Mouse (Mus musculus) frontal cortex, postnatal 36 days (tissue): ENCODE results near the gene Cngb1.

Experiments
- DNase-seq, 2 experiments: peaks; one replicate each; pipeline ENCODE4 v3.0.0; 2022; ENCODE audit warnings: low spot score in 2 of 2

Gene Cngb1

DNA sequence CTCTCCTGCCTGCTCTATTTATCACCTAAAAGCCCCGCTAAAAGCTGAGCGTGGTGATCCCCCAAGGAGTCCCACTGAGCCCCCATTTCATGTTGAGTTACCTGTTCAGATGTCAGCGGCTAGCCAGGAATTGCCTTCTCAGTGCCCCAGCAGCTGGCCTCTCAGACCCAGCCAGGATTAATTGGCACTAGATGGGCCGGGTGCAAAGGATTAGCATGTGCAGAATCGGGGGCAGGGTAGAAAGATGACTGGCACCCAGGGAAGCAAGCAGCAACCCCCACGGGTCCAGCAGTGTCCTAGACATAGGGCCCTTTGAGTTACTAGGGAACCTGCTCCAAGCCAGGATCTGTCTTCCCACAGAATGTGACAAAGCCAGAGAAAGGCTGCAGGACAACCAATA, at the start of gene Cngb1:
Gene Cngb1 (minus strand): TSS at position 155 of the 400 bp plus-strand sequence.
- DNase-seq: no peak

DNA sequence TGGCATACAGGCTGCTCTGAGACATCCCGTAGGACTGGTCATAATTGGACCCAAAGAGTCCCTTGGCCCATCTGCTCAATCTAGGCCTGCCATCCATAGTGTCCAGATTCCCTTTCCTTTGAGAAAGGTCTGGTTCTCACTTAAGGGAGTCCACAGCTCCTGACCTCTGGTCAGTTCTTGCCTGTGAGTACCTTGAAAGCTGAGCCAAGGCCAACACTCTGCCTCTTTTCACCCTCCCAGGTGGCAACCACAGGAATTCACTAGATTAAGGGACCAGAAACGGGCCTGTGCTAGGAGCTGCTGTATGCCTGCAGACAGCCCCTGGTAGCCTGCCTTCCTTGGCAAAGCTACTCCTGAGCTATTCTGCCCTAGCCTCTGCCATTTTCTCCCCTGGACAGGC, 48.2 kb upstream of the Cngb1 start:
- no peak for DNase-seq

- peak; percentile 31 to 35 for DNase-seq
Measured at GRCm38 (mm10) chr8:95352871-95353866, 46.8 kb upstream of the Cngb1 start.

DNA sequence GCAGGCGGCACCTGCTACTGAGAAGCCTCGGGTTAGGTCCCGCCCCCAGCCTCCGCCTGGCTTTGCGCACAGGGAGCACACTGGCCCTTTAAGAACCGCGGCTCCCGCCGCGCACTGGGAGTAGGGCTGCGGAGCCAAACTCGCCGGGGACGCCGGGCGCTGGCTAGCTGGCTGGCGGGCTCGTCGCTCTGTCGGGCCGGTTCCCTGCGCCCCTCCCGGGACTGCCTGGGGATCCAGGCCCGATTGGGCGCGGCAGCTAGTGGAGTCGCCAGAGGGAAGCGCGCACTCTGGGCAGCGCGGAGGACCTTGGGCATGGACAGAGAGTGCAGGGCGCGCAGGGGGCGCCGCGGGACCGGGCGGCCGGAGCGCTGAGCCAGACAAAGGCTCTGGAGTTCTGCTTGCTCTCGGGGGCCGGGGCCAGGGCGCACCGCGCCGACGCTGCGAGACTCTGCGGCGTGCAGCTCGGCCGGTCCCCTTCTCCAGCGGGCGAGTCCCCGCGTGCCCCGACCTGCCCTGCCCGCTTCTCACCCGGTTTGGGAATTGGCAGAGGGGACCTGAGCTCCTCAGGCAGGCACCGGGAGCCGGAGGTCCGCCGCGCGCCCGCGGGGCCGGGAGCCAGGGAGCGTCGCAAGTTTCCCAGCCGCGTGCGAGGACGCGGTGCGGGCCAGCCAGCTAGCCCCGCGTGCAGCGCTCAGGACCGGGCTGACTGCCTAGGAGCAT, 45.9 kb upstream of the Cngb1 start, which contains the start of gene Mmp15:
Gene Mmp15 (plus strand): TSS at position 118 of the 720 bp plus-strand sequence.
- peak; percentile 71 for DNase-seq

DNA sequence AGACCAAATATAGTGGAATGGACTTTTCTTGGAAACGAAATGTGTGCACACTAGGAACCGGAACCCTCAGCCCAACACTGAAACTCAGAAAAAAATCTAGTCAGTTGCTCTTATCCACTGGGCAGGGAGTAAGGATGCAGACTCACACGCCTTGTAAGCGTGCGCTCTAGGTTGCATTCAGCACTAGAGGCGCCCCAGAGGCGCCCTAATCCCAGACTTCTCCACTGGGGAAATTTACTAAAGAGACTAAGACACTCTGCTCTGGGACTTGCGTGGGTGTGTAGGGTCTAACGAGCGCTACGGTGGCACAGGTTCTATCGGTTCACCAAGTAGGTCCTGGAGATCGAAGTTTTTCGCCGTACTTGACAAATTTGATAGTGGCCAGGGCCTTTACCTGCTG, 45.1 kb upstream of the Cngb1 start:
- DNase-seq: peak in 1 of 2 experiments; percentile 34

DNA sequence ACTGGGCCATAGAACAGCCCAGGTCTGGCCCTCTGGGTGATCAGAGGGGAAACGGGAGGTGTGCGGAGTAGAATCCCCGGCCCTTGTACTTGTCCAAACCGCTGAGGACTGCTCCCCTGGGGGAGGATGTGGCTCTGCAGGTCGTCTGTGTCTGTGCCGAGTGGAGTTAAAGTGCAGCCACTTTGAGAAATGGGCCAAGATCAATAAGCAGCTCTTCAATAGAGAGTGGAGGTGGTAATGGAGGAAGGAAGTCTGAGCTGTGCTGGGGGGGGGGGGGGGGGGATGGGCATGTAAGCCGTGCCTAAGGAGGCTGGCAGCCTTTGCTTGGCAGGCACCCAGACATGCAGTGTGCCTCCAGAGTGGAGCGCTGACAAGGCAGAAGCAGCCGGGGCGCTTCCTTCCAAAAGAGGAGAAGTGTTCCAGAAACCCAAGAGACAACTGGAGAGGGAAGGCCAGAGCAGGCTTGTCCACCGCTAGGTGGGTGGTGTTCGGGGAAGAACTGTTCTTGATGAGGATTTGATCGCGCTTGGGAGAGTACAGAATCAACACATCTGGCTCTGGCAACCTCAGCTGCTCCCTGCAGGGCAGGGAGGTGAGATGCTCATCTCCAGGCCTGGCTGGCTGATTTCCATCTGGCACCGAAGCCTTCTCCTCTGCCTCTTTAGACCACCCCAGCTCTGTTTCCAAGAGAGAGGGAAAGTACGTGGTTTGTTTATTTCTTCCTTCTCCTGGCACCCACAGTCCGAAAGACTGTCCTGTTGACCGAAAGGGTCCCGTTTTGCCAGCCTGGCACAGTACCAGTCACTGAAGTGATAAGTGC, 42.6 kb upstream of the Cngb1 start:
- DNase-seq: peak; percentile 72 to 85

GRCm38 (mm10) chr8:95348356-95348755, 42.0 kb upstream of the Cngb1 start:
- no peak for DNase-seq

- DNase-seq: peak; percentile 75 to 87
Measured at GRCm38 (mm10) chr8:95346643-95347545, 40.5 kb upstream of the Cngb1 start.

DNA sequence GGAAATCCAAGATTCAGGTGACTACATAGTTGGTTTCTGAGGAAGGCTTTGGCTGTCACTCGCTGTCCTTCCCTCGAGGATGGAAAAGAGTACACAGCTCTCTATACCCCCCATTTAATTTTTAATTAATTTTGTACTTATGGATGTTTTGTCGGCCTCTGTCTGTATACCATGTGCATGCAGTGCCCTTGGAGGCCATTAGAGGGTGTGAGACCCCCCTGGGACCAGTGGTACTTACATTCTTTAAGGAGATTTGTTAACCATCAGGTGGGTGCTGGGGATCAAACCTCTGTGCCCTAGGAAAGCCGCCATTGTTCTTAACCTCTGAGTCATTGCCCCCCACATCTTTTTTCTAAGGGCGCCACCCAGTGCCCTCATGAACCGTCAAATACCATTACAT, 38.3 kb upstream of the Cngb1 start:
- DNase-seq: no peak

- DNase-seq: no peak
Measured at GRCm38 (mm10) chr8:95341721-95342120, 35.3 kb upstream of the Cngb1 start.

GRCm38 (mm10) chr8:95336363-95336762, 30.0 kb upstream of the Cngb1 start:
- no peak for DNase-seq

DNA sequence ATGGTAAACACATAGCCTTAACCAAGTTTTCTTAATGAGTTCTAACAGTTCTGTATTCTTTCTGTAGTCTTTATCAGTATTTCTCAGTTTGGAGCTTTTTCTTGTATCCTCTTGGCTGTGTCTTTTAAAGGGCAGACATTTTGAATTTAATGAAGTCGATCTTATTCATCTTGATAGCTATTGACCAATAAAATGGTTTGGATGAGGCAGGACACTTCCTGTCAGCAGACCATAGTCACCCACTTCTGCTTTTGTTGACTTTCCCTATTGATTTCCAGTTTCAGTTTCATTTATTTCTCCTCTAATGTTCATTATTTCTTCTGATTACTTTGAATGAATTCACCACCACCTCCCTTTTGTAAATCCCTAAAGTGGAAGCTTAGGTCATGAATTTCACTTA, 29.3 kb upstream of the Cngb1 start:
- DNase-seq: no peak

GRCm38 (mm10) chr8:95332437-95333199, 26.2 kb upstream of the Cngb1 start:
- no peak for DNase-seq

- DNase-seq: peak; percentile 92
Measured at GRCm38 (mm10) chr8:95331720-95332436, 25.5 kb upstream of the Cngb1 start, which contains the start of the genes Zfp319 and Usb1. Gene Zfp319 (minus strand): TSS chr8:95331950. Gene Usb1 (plus strand): TSS chr8:95332284.

- no peak for DNase-seq
Measured at GRCm38 (mm10) chr8:95331156-95331719, 24.9 kb upstream of the Cngb1 start.

GRCm38 (mm10) chr8:95330367-95330766, 24.0 kb upstream of the Cngb1 start:
- no peak for DNase-seq

GRCm38 (mm10) chr8:95327866-95328465, 21.6 kb upstream of the Cngb1 start:
- no peak for DNase-seq

- no peak for DNase-seq
Measured at GRCm38 (mm10) chr8:95326822-95327221, 20.4 kb upstream of the Cngb1 start.
